Mouse (Mus musculus) layer of hippocampus, postnatal 25 days (tissue): ENCODE measurements around the gene Ptgr1. TPM values are rescaled to one million over a fixed set of nuclear protein-coding genes. Genes with fewer than 3 reads are reported as not detected.

ENCODE experiments used
- DNase-seq, 2 experiments: peaks; one replicate each; pipeline ENCODE4 v3.0.0; 2022; ENCODE audit warnings: mixed read lengths in 2 of 2, low spot score in 1 of 2; ENCODE audit errors: extremely low spot score in 1 of 2
- total RNA-seq, 2 experiments: library from RNA; stranded (reverse); gene quantifications; 2 replicates each; pipeline ENCODE4 v1.2.3; 2021

The Ptgr1 gene
- total RNA-seq, 2 experiments from 2014 or later, result 2.9 to 3.2 TPM

- DNase-seq, result no peak
Measured at GRCm38 (mm10) chr4:58992195-58992594, 5.3 kb upstream of the Ptgr1 start.

DNA sequence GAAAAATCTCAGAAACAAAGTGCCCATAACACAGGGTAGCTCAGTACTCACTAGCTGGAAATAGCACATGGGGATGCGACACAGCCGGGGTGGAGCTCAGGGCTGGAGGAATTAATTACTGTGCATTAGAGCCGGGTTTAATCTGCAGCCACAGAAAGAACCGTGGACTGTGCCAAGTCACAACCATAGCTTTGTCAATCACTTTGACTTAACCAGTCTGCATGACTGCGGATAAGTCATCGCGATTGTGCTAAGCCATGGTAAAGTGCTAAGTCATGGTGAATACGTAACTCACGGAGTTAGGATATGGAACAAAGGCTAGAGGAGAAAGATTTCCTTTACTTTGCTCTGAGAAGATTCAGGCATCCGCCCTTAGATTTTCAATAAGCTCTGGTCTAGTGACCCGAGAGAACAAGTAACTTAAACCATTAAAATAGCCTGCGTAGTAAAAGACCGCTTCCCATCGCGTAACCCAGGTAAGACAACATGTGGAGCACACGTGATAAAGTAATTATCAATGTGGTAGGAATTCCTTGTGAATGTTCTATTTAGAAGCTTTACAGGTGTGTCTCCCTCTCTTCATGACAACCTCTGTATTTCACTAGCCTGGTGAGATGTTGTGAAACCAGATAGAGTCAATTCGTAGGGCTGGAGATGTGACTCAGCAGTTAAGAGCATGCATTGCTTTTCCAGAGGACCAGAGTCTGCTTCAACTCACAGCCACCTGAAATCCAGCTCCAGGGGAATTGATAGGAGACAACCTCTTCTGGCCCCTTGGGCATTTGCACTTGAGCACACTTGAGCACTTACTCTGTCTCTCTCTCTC is 3.9 kb upstream of the Ptgr1 start:
- no peak for DNase-seq

DNA sequence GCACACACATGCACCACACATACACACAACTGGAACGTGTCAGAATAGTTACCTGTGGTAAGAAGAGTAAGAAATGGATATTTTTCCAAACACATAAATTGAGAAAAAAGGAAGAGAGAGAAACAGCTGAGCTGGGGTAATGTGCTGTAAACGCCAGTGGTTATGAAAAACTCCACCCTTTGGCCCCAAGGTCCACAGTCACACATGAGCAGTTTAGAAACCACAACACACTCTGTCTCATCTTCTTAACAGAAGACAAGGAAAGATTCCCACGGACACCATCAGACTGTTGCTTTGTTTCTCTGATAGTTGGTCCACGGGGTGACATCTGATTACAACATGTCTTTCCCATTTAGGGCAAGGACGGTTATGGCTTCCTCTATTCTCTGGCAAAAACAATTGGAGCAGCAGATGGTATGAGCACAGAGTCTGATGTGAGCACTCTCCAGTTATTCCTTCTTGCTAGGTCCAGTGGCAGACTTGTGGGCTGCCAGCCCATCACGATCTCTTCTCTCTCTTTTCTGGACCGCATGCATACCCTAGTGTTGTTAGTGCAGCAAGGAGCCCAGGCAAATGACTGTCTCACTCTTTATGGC is 2.5 kb upstream of the Ptgr1 start:
- DNase-seq, result no peak

DNA sequence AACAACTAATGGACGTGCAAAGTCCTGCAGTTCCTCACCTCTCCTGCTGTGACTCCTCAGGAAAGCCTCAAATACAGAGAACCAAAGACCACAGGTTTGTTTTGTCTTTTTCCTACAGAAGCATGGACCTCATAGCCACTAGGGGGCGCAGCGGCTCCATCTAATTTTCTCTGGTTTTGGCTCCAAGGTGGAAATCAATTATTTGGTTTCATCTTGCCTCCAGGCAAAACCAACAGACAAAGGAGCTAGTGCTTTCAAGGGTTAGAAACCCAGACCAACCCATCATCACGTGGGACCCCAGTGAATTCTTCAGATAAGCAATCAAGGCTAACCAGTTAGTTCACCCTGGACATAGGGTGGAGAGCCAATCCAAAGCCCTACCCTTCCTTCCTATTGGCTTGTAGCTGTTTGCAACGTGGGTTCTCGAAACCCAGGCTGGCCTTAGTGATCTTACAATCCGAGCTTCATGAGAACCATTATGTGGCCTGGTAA is 1.7 kb downstream of the Ptgr1 start:
- DNase-seq, result peak; percentile 77 to 95

GRCm38 (mm10) chr4:58982806-58983205 is 4.1 kb downstream of the Ptgr1 start:
- DNase-seq, result no peak

GRCm38 (mm10) chr4:58981421-58981820 is 5.5 kb downstream of the Ptgr1 start:
- DNase-seq, result no peak

- no peak for DNase-seq
Measured at GRCm38 (mm10) chr4:58975711-58976110, 11.2 kb downstream of the Ptgr1 start.

- DNase-seq, result no peak
Measured at GRCm38 (mm10) chr4:58970678-58971077, 16.2 kb downstream of the Ptgr1 start.

- no peak for DNase-seq
Measured at GRCm38 (mm10) chr4:58965136-58965535, 21.8 kb downstream of the Ptgr1 start.

DNA sequence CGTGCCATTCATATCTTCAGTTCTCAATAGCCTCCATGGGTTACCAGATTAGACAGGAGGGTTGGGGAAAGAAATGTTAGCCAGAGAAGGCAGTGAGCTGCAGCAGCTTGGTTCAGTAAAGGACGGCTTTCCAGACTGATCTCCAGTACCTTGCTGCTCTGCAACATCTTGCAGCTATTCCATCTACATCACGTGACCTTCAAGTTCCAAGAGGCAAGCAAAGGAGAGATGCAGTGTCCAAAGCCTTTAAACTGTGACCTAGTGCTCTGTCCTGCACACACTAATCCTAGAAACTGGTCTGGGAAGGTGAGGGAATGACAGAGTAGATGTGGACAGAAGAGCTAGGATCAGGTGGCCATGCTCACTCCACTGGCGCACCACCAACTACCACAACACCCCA is 23.6 kb downstream of the Ptgr1 start:
- no peak for DNase-seq

DNA sequence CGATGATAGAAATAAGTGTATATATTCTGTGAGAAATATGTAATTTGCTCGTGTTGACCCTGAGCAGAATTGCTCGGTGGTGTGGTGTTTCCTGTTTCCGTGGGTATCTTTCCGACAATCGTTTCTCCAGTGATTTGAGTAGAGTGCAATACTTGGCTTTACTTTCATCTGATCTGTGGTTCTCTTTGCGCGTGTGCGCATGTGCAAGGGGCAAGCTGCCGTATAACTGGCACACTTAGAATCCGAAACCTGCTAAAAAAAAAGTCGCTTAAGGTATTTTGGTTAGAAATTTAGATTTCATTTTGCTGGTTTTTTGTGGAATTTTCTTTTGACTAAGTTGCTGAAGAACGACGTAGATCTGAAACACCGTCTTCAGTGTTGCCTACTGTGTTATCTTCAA is 25.2 kb downstream of the Ptgr1 start:
- DNase-seq, result no peak

DNA sequence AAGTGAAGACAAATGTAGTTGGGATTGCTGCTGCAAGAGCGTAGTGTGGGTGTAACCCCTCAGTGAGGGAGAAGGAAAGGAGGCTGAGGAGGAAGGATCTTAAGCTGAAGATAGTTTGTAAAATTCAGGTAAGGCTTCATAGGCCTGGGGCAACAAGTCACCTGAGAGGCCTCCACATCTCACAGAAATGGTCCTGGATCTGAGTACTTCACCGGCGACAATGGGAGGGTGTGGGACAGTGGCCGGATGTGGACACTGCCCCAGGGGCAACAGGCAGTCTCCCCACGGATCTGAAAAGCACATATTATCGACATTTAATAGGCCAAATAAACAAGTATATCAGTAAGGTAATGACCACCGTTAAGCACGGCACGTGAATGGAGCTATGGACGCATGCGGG is 34.3 kb downstream of the Ptgr1 start:
- DNase-seq, result no peak

DNA sequence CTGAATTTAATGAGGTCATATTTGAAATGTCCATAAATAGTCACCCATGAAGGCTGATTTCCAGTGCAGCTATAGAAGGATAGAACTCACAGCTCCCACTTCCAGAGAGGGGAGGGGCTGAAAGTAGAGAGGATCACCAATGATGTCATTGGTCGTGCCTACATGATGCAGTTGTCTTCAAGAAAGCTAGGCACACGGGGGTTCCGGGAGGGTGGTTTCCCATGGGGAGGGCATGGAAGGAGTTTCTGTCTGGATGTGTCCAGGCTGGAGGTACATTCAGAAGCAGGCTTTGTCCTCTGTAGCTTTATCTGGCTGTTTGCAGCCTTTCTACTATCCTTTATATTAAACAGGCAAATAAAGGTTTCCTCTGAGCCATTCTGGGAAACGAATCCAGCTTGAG is 38.5 kb downstream of the Ptgr1 start:
- DNase-seq, result no peak

GRCm38 (mm10) chr4:58944695-58945094 is 42.2 kb downstream of the Ptgr1 start:
- no peak for DNase-seq

- no peak for DNase-seq
Measured at GRCm38 (mm10) chr4:58944206-58944553, 42.7 kb downstream of the Ptgr1 start.

DNA sequence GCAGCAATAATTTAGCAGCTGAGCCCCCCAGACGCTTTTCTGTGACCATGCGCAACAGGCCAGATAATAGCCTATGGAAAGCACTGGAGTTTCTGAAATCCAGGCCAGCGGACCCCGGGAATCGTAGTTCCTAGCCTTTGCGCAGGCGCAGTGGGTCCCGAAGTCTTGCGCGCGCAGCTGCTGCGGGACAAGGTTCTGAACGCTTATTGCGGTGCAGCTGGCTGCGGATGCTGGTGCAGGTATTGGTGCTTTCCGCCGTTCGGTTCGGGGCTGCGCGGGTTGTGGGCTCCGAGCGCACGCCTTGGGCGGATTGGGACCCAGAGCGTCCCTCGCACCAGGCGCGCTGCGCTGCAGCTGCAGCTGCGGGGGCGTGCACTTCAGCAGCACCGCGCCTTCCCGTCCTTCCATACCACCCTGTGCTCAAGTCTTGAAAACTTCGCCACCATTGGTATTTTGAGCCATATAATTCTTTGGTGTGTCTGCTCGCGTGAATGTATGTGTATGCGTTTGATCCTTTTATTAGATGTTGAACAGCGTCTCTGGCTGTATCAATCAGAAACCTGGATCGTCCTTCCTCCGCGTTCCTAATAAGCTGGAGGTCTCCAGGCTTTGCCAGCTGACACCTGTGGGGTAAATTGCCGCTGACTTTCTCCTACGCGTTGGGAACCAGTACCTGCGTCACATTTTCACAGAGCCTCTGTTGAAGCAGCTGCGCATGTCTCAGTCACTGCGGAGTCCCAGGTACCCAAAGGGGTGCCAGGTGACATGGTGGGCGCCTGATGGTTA is 43.3 kb downstream of the Ptgr1 start, which contains the start of gene Zkscan16:
Gene Zkscan16, plus strand, starts transcription at position 209 of the 786 bp plus-strand sequence.
- DNase-seq, result peak; percentile 86 to 89

DNA sequence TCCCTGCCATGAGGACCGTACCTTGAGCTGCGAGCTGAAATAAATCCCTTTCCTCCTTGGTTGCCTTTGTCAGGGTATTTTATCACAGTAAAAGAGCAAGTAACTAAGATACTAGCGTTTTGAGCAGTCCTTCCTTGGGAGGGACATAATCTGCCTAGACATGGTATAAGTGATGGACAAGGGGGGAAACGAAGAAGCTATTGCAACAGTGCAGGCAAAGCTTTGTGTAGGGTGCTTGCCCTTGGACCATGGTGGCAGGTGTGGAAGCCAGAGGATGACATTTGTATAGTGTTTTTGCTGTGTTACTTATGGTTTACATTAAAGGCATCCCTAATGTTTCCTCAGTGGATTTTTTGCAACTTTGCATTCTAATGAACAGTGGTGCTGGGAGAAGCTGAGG is 44.0 kb downstream of the Ptgr1 start:
- DNase-seq, result no peak

DNA sequence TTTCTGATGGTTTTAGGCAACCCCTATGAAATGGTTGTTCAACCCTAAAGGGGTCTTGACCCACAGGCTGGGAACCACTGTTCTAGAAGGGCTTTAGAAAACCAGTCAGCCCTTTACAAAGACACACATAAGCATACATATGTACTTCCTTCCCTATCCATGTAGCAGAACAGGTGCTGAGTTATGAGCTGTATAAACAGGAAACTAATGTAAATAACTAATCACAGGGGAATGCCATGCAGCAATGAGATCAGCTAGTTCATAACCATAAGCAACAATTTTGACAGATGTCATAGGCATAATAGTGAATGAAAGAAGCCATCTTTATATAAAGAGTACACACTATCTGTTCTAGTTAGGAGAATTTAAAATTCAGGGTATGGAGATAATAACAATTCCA is 45.3 kb downstream of the Ptgr1 start:
- no peak for DNase-seq

DNA sequence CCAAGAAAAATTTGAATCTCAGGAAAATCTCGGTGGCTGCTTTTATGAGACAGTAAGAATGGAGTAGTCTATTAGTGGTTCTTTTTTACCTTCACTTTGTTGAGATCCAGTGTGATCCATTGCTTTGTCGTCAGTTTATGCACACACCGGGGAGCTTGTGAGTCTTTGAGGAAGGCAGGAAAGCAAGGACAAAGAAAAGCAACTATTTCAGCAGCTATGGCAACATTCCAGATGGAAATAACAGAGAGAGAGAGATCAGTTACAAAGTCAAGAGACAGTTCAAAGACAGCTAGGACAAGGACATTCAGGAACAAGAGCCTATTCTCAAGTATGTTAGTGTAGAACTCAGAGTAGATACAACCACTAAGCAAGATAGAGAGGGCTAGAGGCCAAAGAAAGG is 51.1 kb downstream of the Ptgr1 start:
- no peak for DNase-seq

DNA sequence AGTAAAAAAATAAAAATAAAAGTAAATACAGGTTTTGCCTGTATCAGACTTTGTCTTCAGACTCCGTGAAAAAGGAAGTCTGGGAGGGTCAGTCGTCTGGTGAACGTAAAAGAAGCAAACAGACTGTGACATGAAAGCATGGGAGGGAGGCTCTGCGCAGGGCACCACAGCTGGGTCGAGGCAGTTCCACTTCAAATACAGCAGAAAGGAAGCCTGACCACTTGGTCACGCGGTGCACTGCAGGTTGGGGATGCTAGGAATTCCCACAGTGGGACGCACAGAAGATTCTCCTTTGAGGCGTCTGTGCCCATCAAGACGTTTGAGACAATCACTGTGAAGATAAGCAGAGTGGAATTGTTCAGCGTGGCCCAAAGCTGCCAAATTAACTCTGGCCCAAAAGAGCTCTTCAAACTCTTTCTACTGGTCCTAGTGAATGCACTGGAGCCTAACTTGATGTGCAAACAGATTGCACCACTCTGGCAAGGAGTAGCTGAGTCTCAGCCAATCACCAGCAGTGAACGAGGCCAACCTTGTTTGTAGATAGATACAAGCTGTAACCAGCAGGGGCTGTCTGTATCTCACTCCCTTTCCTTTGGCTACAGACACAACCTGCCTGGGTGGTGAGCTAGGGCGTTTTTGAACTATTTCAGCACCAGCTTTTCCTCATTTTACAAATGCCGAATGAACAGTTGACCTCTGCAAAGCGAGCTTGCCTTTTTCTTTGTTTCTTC is 52.0 kb downstream of the Ptgr1 start:
- peak in 1 of 2 experiments; percentile 5 for DNase-seq

- DNase-seq, result no peak
Measured at GRCm38 (mm10) chr4:58934308-58934707, 52.6 kb downstream of the Ptgr1 start.
